Mouse (Mus musculus) midbrain, embryonic 10.5 days (tissue): ENCODE data around the gene Dennd1c. TPM values are rescaled to one million over a fixed set of nuclear protein-coding genes. Genes with fewer than 3 reads are reported as not detected.

Experiments
- DNase-seq: peaks from one replicate; pipeline ENCODE4 v3.0.0-alpha.2; 2017; ENCODE audit warnings: low spot score
- H3K27ac ChIP-seq: fragments of 300-500 bp; sonication (generic); replicated peaks from 2 replicates; pipeline ENCODE4 v1.5.1; 2016; ENCODE audit warnings: mild to moderate bottlenecking
- H3K27me3 ChIP-seq: fragments of 300-500 bp; sonication (generic); 2 replicates; pipeline ENCODE4 v1.6.1; 2016; ENCODE audit warnings: low read depth, mild to moderate bottlenecking; ENCODE audit not compliant: poor library complexity, severe bottlenecking
- H3K36me3 ChIP-seq: fragments of 300-500 bp; sonication (generic); 2 replicates; pipeline ENCODE4 v1.6.1; 2016; ENCODE audit warnings: mild to moderate bottlenecking, moderate library complexity
- H3K4me1 ChIP-seq: fragments of 300-500 bp; sonication (generic); 2 replicates; pipeline ENCODE4 v1.6.1; 2016
- H3K4me3 ChIP-seq: fragments of 300-500 bp; sonication (generic); 2 replicates; pipeline ENCODE4 v1.5.1; 2016; ENCODE audit warnings: mild to moderate bottlenecking, moderate library complexity
- H3K9me3 ChIP-seq: fragments of 300-500 bp; sonication (generic); replicated peaks from 2 replicates; pipeline ENCODE4 v1.6.1; 2016; ENCODE audit warnings: mild to moderate bottlenecking
- whole genome bisulfite sequencing: fragments of 180-500 bp; shearing (Covaris S2); methylation state at CpG from one replicate; pipeline ENCODE4 v1.1.7; 2016; 5-methylcytosine and 5-hydroxymethylcytosine counted together
- polyA plus RNA-seq: library from polyadenylated mRNA; unstranded; fragments of >200 nt; fragmentation: Nextera tagmentation; extraction: Ambion mirVana; gene quantifications from 2 replicates; pipeline ENCODE4 v1.2.1, GENCODE M21; 2016

Dennd1c gene
- polyA plus RNA-seq: 1.5 and 2.3 TPM in 2 replicates

GRCm38 (mm10) chr17:57078336-57078735 lies at the start of gene Dennd1c:
TSS of gene Dennd1c (minus strand) at chr17:57078514.
- WGBS: 60% methylated on average over 6 of the region's 6 CpGs
- no peak for DNase-seq
- no peak within 1 kb of the TSS for H3K27ac ChIP-seq
- H3K4me1 ChIP-seq: peaks cover 9% of the 10 kb centered on the region; the same call in 1 of the 2 replicates
- H3K36me3 ChIP-seq: peaks cover 26% of the 10 kb centered on the region
- no peaks in the 10 kb centered on the region for H3K27me3 ChIP-seq
- H3K4me3 ChIP-seq: no peak within 1 kb of the TSS
- H3K9me3 ChIP-seq: no peaks in the 10 kb centered on the region

- Histone ChIP-seq H3K36me3 (no peaks in the 10 kb centered on the region), H3K27me3 (no peaks in the 10 kb centered on the region), H3K4me1 (no peaks in the 10 kb centered on the region), H3K9me3 (no peaks in the 10 kb centered on the region), H3K4me3 (no peak overlapping the region), H3K27ac (no peak overlapping the region)
- WGBS: 74% methylated on average over 3 of the region's 3 CpGs
- DNase-seq: no peak
Measured at GRCm38 (mm10) chr17:57125853-57126622, 47.7 kb upstream of the Dennd1c start.

- Histone ChIP-seq H3K27ac (no peak overlapping the region), H3K36me3 (no peaks in the 10 kb centered on the region), H3K4me1 (no peaks in the 10 kb centered on the region), H3K9me3 (no peaks in the 10 kb centered on the region), H3K4me3 (no peak overlapping the region), H3K27me3 (no peaks in the 10 kb centered on the region)
- DNase-seq: no peak
- WGBS: 88% methylated on average over 4 of the region's 4 CpGs
Measured at GRCm38 (mm10) chr17:57124792-57125191, 46.5 kb upstream of the Dennd1c start.

GRCm38 (mm10) chr17:57123192-57124118 lies 45.1 kb upstream of the Dennd1c start:
- 90% methylated on average over 11 of the region's 11 CpGs for WGBS

GRCm38 (mm10) chr17:57121856-57122255 lies 43.5 kb upstream of the Dennd1c start:
- Histone ChIP-seq H3K9me3 (no peaks in the 10 kb centered on the region), H3K27ac (no peak overlapping the region), H3K4me1 (peaks cover 12% of the 10 kb centered on the region), H3K36me3 (no peaks in the 10 kb centered on the region), H3K27me3 (no peaks in the 10 kb centered on the region), H3K4me3 (no peak overlapping the region)
- DNase-seq: no peak
- WGBS: 84% methylated on average over 2 of the region's 2 CpGs

More at GRCm38 (mm10) chr17:57123192-57124118, 45.1 kb upstream of the Dennd1c start:
- H3K4me1 ChIP-seq: peaks cover 7% of the 10 kb centered on the region
- H3K4me3 ChIP-seq: no peak overlapping the region
- no peak for DNase-seq
- H3K27ac ChIP-seq: no peak overlapping the region
- no peaks in the 10 kb centered on the region for H3K27me3 ChIP-seq
- H3K36me3 ChIP-seq: no peaks in the 10 kb centered on the region
- no peaks in the 10 kb centered on the region for H3K9me3 ChIP-seq

GRCm38 (mm10) chr17:57118524-57119349 lies 40.4 kb upstream of the Dennd1c start:
- Histone ChIP-seq H3K36me3 (no peaks in the 10 kb centered on the region), H3K4me3 (peak overlapping the region; percentile 32), H3K9me3 (no peaks in the 10 kb centered on the region), H3K27ac (no peak overlapping the region), H3K4me1 (peaks cover 12% of the 10 kb centered on the region), H3K27me3 (no peaks in the 10 kb centered on the region)
- 2% methylated on average over 11 of the region's 11 CpGs for WGBS
- peak; percentile 47 for DNase-seq

- no peak overlapping the region for H3K4me3 ChIP-seq
- no peaks in the 10 kb centered on the region for H3K27me3 ChIP-seq
- WGBS: 80% methylated on average over 2 of the region's 2 CpGs
- DNase-seq: no peak
- H3K4me1 ChIP-seq: peaks cover 12% of the 10 kb centered on the region
- H3K36me3 ChIP-seq: no peaks in the 10 kb centered on the region
- no peaks in the 10 kb centered on the region for H3K9me3 ChIP-seq
- H3K27ac ChIP-seq: no peak overlapping the region
Measured at GRCm38 (mm10) chr17:57116801-57117200, 38.5 kb upstream of the Dennd1c start.

GRCm38 (mm10) chr17:57112768-57113474 lies 34.6 kb upstream of the Dennd1c start:
- H3K27me3 ChIP-seq: no peaks in the 10 kb centered on the region
- 91% methylated on average over 10 of the region's 10 CpGs for WGBS
- no peak for DNase-seq

GRCm38 (mm10) chr17:57110005-57110404 lies 31.7 kb upstream of the Dennd1c start:
- no peak for DNase-seq
- peaks cover 24% of the 10 kb centered on the region for H3K4me1 ChIP-seq
- no peaks in the 10 kb centered on the region for H3K9me3 ChIP-seq
- peaks cover 7% of the 10 kb centered on the region for H3K36me3 ChIP-seq
- 92% methylated on average over 1 of the region's 1 CpGs for WGBS
- no peak overlapping the region for H3K4me3 ChIP-seq
- no peak overlapping the region for H3K27ac ChIP-seq
- no peaks in the 10 kb centered on the region for H3K27me3 ChIP-seq

More at GRCm38 (mm10) chr17:57112768-57113474, 34.6 kb upstream of the Dennd1c start:
- Histone ChIP-seq H3K27ac (no peak overlapping the region), H3K9me3 (no peaks in the 10 kb centered on the region), H3K36me3 (no peaks in the 10 kb centered on the region; the same call in 1 of the 2 replicates), H3K4me1 (no peaks in the 10 kb centered on the region), H3K4me3 (no peak overlapping the region)

GRCm38 (mm10) chr17:57108666-57109171 lies 30.4 kb upstream of the Dennd1c start:
- H3K4me3 ChIP-seq: no peak overlapping the region
- no peaks in the 10 kb centered on the region for H3K9me3 ChIP-seq
- no peak for DNase-seq
- WGBS: 71% methylated on average over 5 of the region's 5 CpGs
- H3K36me3 ChIP-seq: peaks cover 7% of the 10 kb centered on the region
- H3K27ac ChIP-seq: no peak overlapping the region
- H3K27me3 ChIP-seq: no peaks in the 10 kb centered on the region
- peaks cover 32% of the 10 kb centered on the region for H3K4me1 ChIP-seq

GRCm38 (mm10) chr17:57108040-57108665 lies 29.8 kb upstream of the Dennd1c start:
- peaks cover 32% of the 10 kb centered on the region for H3K4me1 ChIP-seq
- peaks cover 7% of the 10 kb centered on the region for H3K36me3 ChIP-seq
- no peak overlapping the region for H3K27ac ChIP-seq
- no peak for DNase-seq
- no peaks in the 10 kb centered on the region for H3K9me3 ChIP-seq
- 83% methylated on average over 7 of the region's 7 CpGs for WGBS
- no peaks in the 10 kb centered on the region for H3K27me3 ChIP-seq
- H3K4me3 ChIP-seq: no peak overlapping the region
